Mouse (Mus musculus) midbrain, postnatal 0 days (tissue): ENCODE measurements at regions not wholly inside any gene's neighbourhood (a gene's known extent, or its start where the extent isn't known, plus 50 kb on each side); places are given as distances from the start of the nearest gene placed in this dataset.

ENCODE experiments used
- ATAC-seq: fragments of 200-750 bp; cut with Nextera tagmentation; 2 replicates; pipeline ENCODE4 v1.8.0; 2017; ENCODE audit warnings: moderate number of reproducible peaks, mild to moderate bottlenecking, moderate TSS enrichment, moderate library complexity; ENCODE audit not compliant: low FRiP score
- DNase-seq: peaks from one replicate; pipeline ENCODE4 v3.0.0-alpha.2; 2015; ENCODE audit warnings: low spot score
- H3K27ac ChIP-seq: fragments of 300-500 bp; sonication (generic); 2 replicates; pipeline ENCODE4 v1.5.1; 2014; ENCODE audit warnings: low read depth, mild to moderate bottlenecking, low read length, mixed read lengths
- H3K27me3 ChIP-seq: fragments of 300-500 bp; sonication (generic); 2 replicates; pipeline ENCODE4 v1.6.1; 2014; ENCODE audit warnings: low read length, control low read depth, mixed read lengths; ENCODE audit not compliant: insufficient read depth
- H3K36me3 ChIP-seq: fragments of 300-500 bp; sonication (generic); 2 replicates; pipeline ENCODE4 v1.6.1; 2014; ENCODE audit warnings: low read length, control low read depth, mixed read lengths; ENCODE audit not compliant: insufficient read depth
- H3K4me1 ChIP-seq: fragments of 300-500 bp; sonication (generic); 2 replicates; pipeline ENCODE4 v1.6.1; 2014; ENCODE audit warnings: mild to moderate bottlenecking, control low read depth, antibody characterized with exemption, low read length, mixed read lengths; ENCODE audit not compliant: insufficient read depth
- H3K4me2 ChIP-seq: fragments of 300-500 bp; sonication (generic); 2 replicates; pipeline ENCODE4 v1.6.1; 2014; ENCODE audit warnings: low read depth, mild to moderate bottlenecking, low read length, mixed read lengths; ENCODE audit not compliant: poor library complexity, severe bottlenecking
- H3K4me3 ChIP-seq: fragments of 300-500 bp; sonication (generic); 2 replicates; pipeline ENCODE4 v1.5.1; 2014; ENCODE audit warnings: low read depth, mild to moderate bottlenecking, low read length, moderate library complexity
- H3K9ac ChIP-seq: fragments of 300-500 bp; sonication (generic); replicated peaks from 2 replicates; pipeline ENCODE4 v1.6.1; 2014; ENCODE audit warnings: mild to moderate bottlenecking, low read length, moderate library complexity, mixed read lengths; ENCODE audit not compliant: poor library complexity, severe bottlenecking
- H3K9me3 ChIP-seq: fragments of 300-500 bp; sonication (generic); 2 replicates; pipeline ENCODE4 v1.6.1; 2016; ENCODE audit warnings: low read length, control low read depth
- CTCF ChIP-seq: IDR thresholded peaks from 2 replicates; pipeline ENCODE4 v1.5.1; 2016; ENCODE audit warnings: antibody characterized with exemption, mild to moderate bottlenecking
- WGBS: fragments of 180-500 bp; shearing (Covaris S2); extraction: QIAGEN DNeasy Blood & Tissue Kit; methylation state at CpG from one replicate; pipeline ENCODE4 v1.1.7; 2014; 5-methylcytosine and 5-hydroxymethylcytosine counted together

GRCm38 (mm10) chr9:97170836-97171235 lies 59.9 kb upstream of the Slc25a36 start:
- TF ChIP-seq CTCF = no peak

GRCm38 (mm10) chr9:97162465-97162864 lies 51.5 kb upstream of the Slc25a36 start:
- TF ChIP-seq CTCF = peak; percentile 75
- WGBS = 26% methylated on average over 2 of the region's 2 CpGs

More at GRCm38 (mm10) chr9:97170836-97171235, 59.9 kb upstream of the Slc25a36 start:
- Histone ChIP-seq H3K9me3 (no peaks in the 10 kb centered on the region), H3K4me1 (no peaks in the 10 kb centered on the region), H3K4me2 (no peak overlapping the region), H3K27me3 (no peaks in the 10 kb centered on the region), H3K27ac (no peak overlapping the region), H3K4me3 (no peak overlapping the region), H3K36me3 (no peaks in the 10 kb centered on the region), H3K9ac (no peak overlapping the region)
- DNase-seq (peak; percentile 57), ATAC-seq (no peak)
- 82% methylated on average over 1 of the region's 1 CpGs for WGBS

More at GRCm38 (mm10) chr9:97162465-97162864, 51.5 kb upstream of the Slc25a36 start:
- H3K4me1 ChIP-seq = no peaks in the 10 kb centered on the region
- H3K4me3 ChIP-seq = no peak overlapping the region
- no peaks in the 10 kb centered on the region for H3K9me3 ChIP-seq
- H3K9ac ChIP-seq = no peak overlapping the region
- DNase-seq (peak; percentile 59), ATAC-seq (no peak)
- H3K4me2 ChIP-seq = no peak overlapping the region
- no peaks in the 10 kb centered on the region for H3K36me3 ChIP-seq
- H3K27ac ChIP-seq = no peak overlapping the region
- H3K27me3 ChIP-seq = no peaks in the 10 kb centered on the region
